8 mouse cellular contexts compared by ENCODE assay signal in genomic region chr11:52231606-52232541, GRCm38 (mm10). TPM values are rescaled to one million over a fixed set of nuclear protein-coding genes. Genes with fewer than 3 reads are reported as not detected.
A peak's percentile ranks its signal among the peaks of the same experiment; 100 is the strongest.
DNase-seq lines count a peak whose midpoint lies in the region; ATAC-seq and TF ChIP-seq lines count a peak whose summit lies in the region.

TSS of gene Skp1a (plus strand) at chr11:52231995.

- WGBS in forebrain, embryonic 14.5 days: under 1% methylated on average over 87 of the region's 87 CpGs
- under 1% methylated on average over 87 of the region's 87 CpGs for WGBS in neural tube, embryonic 15.5 days

- H3K27ac ChIP-seq in forebrain, embryonic 14.5 days (ENCODE audit: low read depth, low read length): peak within 1 kb of the TSS; percentile 99
- peak within 1 kb of the TSS; percentile 100 for H3K27ac ChIP-seq in neural tube, embryonic 15.5 days (replicated peaks)

- no peaks in the 10 kb centered on the region for H3K27me3 ChIP-seq in E14TG2a.4 (ENCODE audit: insufficient read depth, low read length)
- no peaks in the 10 kb centered on the region for H3K27me3 ChIP-seq in forebrain, embryonic 14.5 days (replicated peaks; ENCODE audit: control insufficient read depth, insufficient read depth, low read length)
- no peaks in the 10 kb centered on the region for H3K27me3 ChIP-seq in neural tube, embryonic 15.5 days (replicated peaks)

- H3K9me3 ChIP-seq in E14TG2a.4 (ENCODE audit: low read length): no peaks in the 10 kb centered on the region
- H3K9me3 ChIP-seq in forebrain, embryonic 14.5 days (replicated peaks; ENCODE audit: control insufficient read depth, low read length): no peaks in the 10 kb centered on the region
- H3K9me3 ChIP-seq in neural tube, embryonic 15.5 days (replicated peaks): no peaks in the 10 kb centered on the region

- H3K9ac ChIP-seq in forebrain, embryonic 14.5 days (ENCODE audit: low read length): peak within 1 kb of the TSS; percentile 99
- H3K9ac ChIP-seq in neural tube, embryonic 15.5 days (replicated peaks): peak within 1 kb of the TSS; percentile 99

- no peak for TF ChIP-seq CTCF in E14TG2a.4 (conservative IDR thresholded peaks at IDR 0.05; ENCODE audit: low read length)

- H3K4me1 ChIP-seq in E14TG2a.4 (replicated peaks; ENCODE audit: low read depth, low read length): peaks cover 82% of the 10 kb centered on the region
- H3K4me1 ChIP-seq in forebrain, embryonic 14.5 days (ENCODE audit: control insufficient read depth, insufficient read depth, low read length): peaks cover 14% of the 10 kb centered on the region
- H3K4me1 ChIP-seq in neural tube, embryonic 15.5 days: peaks cover 24% of the 10 kb centered on the region

- intact Hi-C loops in heart, postnatal 14 days (cut with DNase I): no loop called here

- peak; percentile 94 for DNase-seq in forebrain, embryonic 14.5 days (ENCODE audit: low spot score)
- peak; percentile 95 to 96 for DNase-seq in heart, postnatal 14 days
- DNase-seq in layer of hippocampus, adult 11-12 months (ENCODE audit: low spot score): peak; percentile 92
- DNase-seq in lung, adult 18-20 months: peak; percentile 90 to 91
- DNase-seq in testis, postnatal 14 days (ENCODE audit: low spot score): peak; percentile 92

- peak within 1 kb of the TSS; percentile 69 for H3K4me2 ChIP-seq in forebrain, embryonic 14.5 days (ENCODE audit: low read length)
- H3K4me2 ChIP-seq in neural tube, embryonic 15.5 days: peak within 1 kb of the TSS; percentile 62

- ATAC-seq in cerebellum, adult (ENCODE audit: insufficient number of reproducible peaks, low FRiP score, low TSS enrichment): peak; percentile 81
- peak; percentile 93 for ATAC-seq in forebrain, embryonic 14.5 days
- ATAC-seq in neural tube, embryonic 15.5 days (ENCODE audit: low FRiP score): peak; percentile 91

- peaks cover 26% of the 10 kb centered on the region for H3K36me3 ChIP-seq in E14TG2a.4 (ENCODE audit: insufficient read depth, low read length)
- H3K36me3 ChIP-seq in forebrain, embryonic 14.5 days (ENCODE audit: control insufficient read depth, insufficient read depth, low read length): peaks cover 2% of the 10 kb centered on the region
- H3K36me3 ChIP-seq in neural tube, embryonic 15.5 days: no peaks in the 10 kb centered on the region

- H3K4me3 ChIP-seq in E14TG2a.4 (replicated peaks; ENCODE audit: low read length): peak within 1 kb of the TSS; percentile 99
- peak within 1 kb of the TSS; percentile 98 for H3K4me3 ChIP-seq in forebrain, embryonic 14.5 days (ENCODE audit: low read depth, low read length)
- peak within 1 kb of the TSS; percentile 100 for H3K4me3 ChIP-seq in neural tube, embryonic 15.5 days (replicated peaks)

RNA-seq across cellular contexts. Expression of gene Skp1a, which starts in this region (rescaled TPM):
- 1,258 and 1,335 TPM in 2 replicates for polyA plus RNA-seq in forebrain, embryonic 14.5 days (2014; fragmentation: Nextera tagmentation; extraction: Ambion mirVana)
- 100 to 1,000 TPM; 225 to 227 TPM for total RNA-seq in heart, postnatal 14 days (2021)
- polyA plus RNA-seq in neural tube, embryonic 15.5 days (2015; fragmentation: Nextera tagmentation; extraction: Ambion mirVana): 1,008 and 1,082 TPM in 2 replicates

Comparison
In these comparisons a context has a peak if more than half of its experiments do, and no peak if none do; other contexts are left out.
1. Peak in every context shown above with its lines: DNase-seq, ATAC-seq, H3K4me3 ChIP-seq and H3K27ac ChIP-seq.